Mouse (Mus musculus) lung, postnatal 0 days (tissue): ENCODE data around the gene Synrg. TPM values are rescaled to one million over a fixed set of nuclear protein-coding genes. Genes with fewer than 3 reads are reported as not detected.

ENCODE experiments used
- ATAC-seq: fragments of 200-750 bp; cut with Nextera tagmentation; 2 replicates; pipeline ENCODE4 v1.8.0; 2017; ENCODE audit warnings: moderate library complexity
- DNase-seq: peaks from one replicate; pipeline ENCODE4 v3.0.0-alpha.2; 2016; ENCODE audit warnings: low spot score
- H3K27ac ChIP-seq: fragments of 300-500 bp; sonication (generic); 2 replicates; pipeline ENCODE4 v1.5.1; 2014; ENCODE audit warnings: antibody characterized with exemption, mild to moderate bottlenecking, low read length, mixed read lengths
- H3K27me3 ChIP-seq: fragments of 300-500 bp; sonication (generic); replicated peaks from 2 replicates; pipeline ENCODE4 v1.6.1; 2014; ENCODE audit warnings: low read length, mixed read lengths; ENCODE audit not compliant: insufficient read depth
- H3K36me3 ChIP-seq: fragments of 300-500 bp; sonication (generic); 2 replicates; pipeline ENCODE4 v1.6.1; 2014; ENCODE audit warnings: low read length, mixed read lengths; ENCODE audit not compliant: insufficient read depth
- H3K4me1 ChIP-seq: fragments of 300-500 bp; sonication (generic); 2 replicates; pipeline ENCODE4 v1.6.1; 2014; ENCODE audit warnings: antibody characterized with exemption, low read depth, low read length, mixed read lengths; ENCODE audit not compliant: insufficient read depth
- H3K4me2 ChIP-seq: fragments of 300-500 bp; sonication (generic); replicated peaks from 2 replicates; pipeline ENCODE4 v1.6.1; 2014; ENCODE audit warnings: low read depth, mild to moderate bottlenecking, low read length, moderate library complexity, mixed read lengths
- H3K4me3 ChIP-seq: fragments of 300-500 bp; sonication (generic); 2 replicates; pipeline ENCODE4 v1.5.1; 2014; ENCODE audit warnings: low read depth, low read length
- H3K9ac ChIP-seq: fragments of 300-500 bp; sonication (generic); replicated peaks from 2 replicates; pipeline ENCODE4 v1.6.1; 2014; ENCODE audit warnings: low read depth, mild to moderate bottlenecking
- H3K9me3 ChIP-seq: fragments of 300-500 bp; sonication (generic); 2 replicates; pipeline ENCODE4 v1.6.1; 2016; ENCODE audit warnings: low read length, mixed read lengths
- CTCF ChIP-seq: IDR thresholded peaks from 2 replicates; pipeline ENCODE4 v1.5.1; 2016; ENCODE audit warnings: antibody characterized with exemption, mild to moderate bottlenecking
- EP300 ChIP-seq: IDR thresholded peaks from 2 replicates; pipeline ENCODE4 v1.6.1; 2016; ENCODE audit warnings: antibody characterized with exemption, mild to moderate bottlenecking, control low read depth
- WGBS: fragments of 180-500 bp; shearing (Covaris S2); extraction: QIAGEN DNeasy Blood & Tissue Kit; methylation state at CpG from one replicate; pipeline ENCODE4 v1.1.7; 2014; 5-methylcytosine and 5-hydroxymethylcytosine counted together
- polyA plus RNA-seq: library from polyadenylated mRNA; unstranded; fragments of >200 nt; fragmentation: Nextera tagmentation; extraction: Ambion mirVana; gene quantifications from 2 replicates; pipeline ENCODE4 v1.2.1, GENCODE M21; 2015

Gene Synrg
- polyA plus RNA-seq, 1 experiment from 2014 or later: 7.4 TPM

- Histone ChIP-seq H3K36me3 (peaks cover 21% of the 10 kb centered on the region), H3K4me1 (no peaks in the 10 kb centered on the region), H3K27ac (no peak overlapping the region), H3K9me3 (no peaks in the 10 kb centered on the region), H3K27me3 (no peaks in the 10 kb centered on the region), H3K4me2 (no peak overlapping the region), H3K4me3 (no peak overlapping the region), H3K9ac (no peak overlapping the region)
- DNase-seq (no peak), ATAC-seq (no peak)
- 85% methylated on average over 5 of the region's 5 CpGs for WGBS
- TF ChIP-seq EP300: no peak
- no peak for TF ChIP-seq CTCF
These were observed 33.1 kb downstream of the Synrg start for GRCm38 (mm10) chr11:83997171-83997868.

GRCm38 (mm10) chr11:83998993-83999392 lies 34.8 kb downstream of the Synrg start:
- no peak overlapping the region for H3K27ac ChIP-seq
- TF ChIP-seq CTCF (no peak), EP300 (no peak)
- no peak overlapping the region for H3K9ac ChIP-seq
- H3K9me3 ChIP-seq: no peaks in the 10 kb centered on the region
- H3K27me3 ChIP-seq: no peaks in the 10 kb centered on the region
- H3K36me3 ChIP-seq: peaks cover 28% of the 10 kb centered on the region
- no peak for DNase-seq
- H3K4me1 ChIP-seq: no peaks in the 10 kb centered on the region
- no peak overlapping the region for H3K4me2 ChIP-seq
- 92% methylated on average over 3 of the region's 3 CpGs for WGBS
- no peak for ATAC-seq
- H3K4me3 ChIP-seq: no peak overlapping the region

- Histone ChIP-seq H3K4me2 (no peak overlapping the region), H3K27me3 (no peaks in the 10 kb centered on the region), H3K4me1 (no peaks in the 10 kb centered on the region), H3K4me3 (no peak overlapping the region), H3K27ac (no peak overlapping the region), H3K36me3 (peaks cover 28% of the 10 kb centered on the region), H3K9ac (no peak overlapping the region), H3K9me3 (no peaks in the 10 kb centered on the region)
- ATAC-seq: no peak
- WGBS: 91% methylated on average over 4 of the region's 4 CpGs
- TF ChIP-seq EP300 (no peak), CTCF (no peak)
- no peak for DNase-seq
These were observed 35.2 kb downstream of the Synrg start for GRCm38 (mm10) chr11:83999411-83999915.

- WGBS: 90% methylated on average over 3 of the region's 3 CpGs
- Histone ChIP-seq H3K27ac (no peak overlapping the region), H3K4me1 (no peaks in the 10 kb centered on the region), H3K27me3 (no peaks in the 10 kb centered on the region), H3K4me2 (no peak overlapping the region), H3K9me3 (no peaks in the 10 kb centered on the region), H3K4me3 (no peak overlapping the region), H3K36me3 (peaks cover 19% of the 10 kb centered on the region), H3K9ac (no peak overlapping the region)
- no peak for TF ChIP-seq CTCF
- no peak for TF ChIP-seq EP300
- ATAC-seq (no peak), DNase-seq (no peak)
These were observed 37.0 kb downstream of the Synrg start for GRCm38 (mm10) chr11:84001257-84001656.

GRCm38 (mm10) chr11:84003986-84004385 lies 39.8 kb downstream of the Synrg start:
- no peak for ATAC-seq

GRCm38 (mm10) chr11:84009001-84009400 lies 44.8 kb downstream of the Synrg start:
- WGBS: 79% methylated on average over 9 of the region's 9 CpGs
- Histone ChIP-seq H3K9me3 (no peaks in the 10 kb centered on the region), H3K4me2 (no peak overlapping the region), H3K4me3 (no peak overlapping the region), H3K27me3 (no peaks in the 10 kb centered on the region), H3K4me1 (no peaks in the 10 kb centered on the region), H3K9ac (no peak overlapping the region), H3K27ac (no peak overlapping the region), H3K36me3 (peaks cover 18% of the 10 kb centered on the region; the same call in 1 of the 2 replicates)
- ATAC-seq (no peak), DNase-seq (no peak)
- TF ChIP-seq CTCF (peak; percentile 39), EP300 (no peak)

More at GRCm38 (mm10) chr11:84003986-84004385, 39.8 kb downstream of the Synrg start:
- H3K9me3 ChIP-seq: no peaks in the 10 kb centered on the region
- DNase-seq: no peak
- 82% methylated on average over 6 of the region's 6 CpGs for WGBS
- no peaks in the 10 kb centered on the region for H3K27me3 ChIP-seq
- no peak overlapping the region for H3K4me2 ChIP-seq
- peaks cover 17% of the 10 kb centered on the region; the same call in 1 of the 2 replicates for H3K36me3 ChIP-seq
- H3K9ac ChIP-seq: no peak overlapping the region
- H3K4me1 ChIP-seq: no peaks in the 10 kb centered on the region
- no peak overlapping the region for H3K4me3 ChIP-seq
- no peak overlapping the region for H3K27ac ChIP-seq
- TF ChIP-seq CTCF: no peak
- TF ChIP-seq EP300: no peak
